ENCODE assay signal across 26 mouse cellular contexts in genomic region chr5:121423297-121423696, GRCm38 (mm10). TPM values are rescaled to one million over a fixed set of nuclear protein-coding genes. Genes with fewer than 3 reads are reported as not detected.
DNase-seq lines count a peak whose midpoint lies in the region; ATAC-seq and TF ChIP-seq lines count a peak whose summit lies in the region.
"Had no signal": no experiment of that assay in that cellular context is flagged by ENCODE, and none has a peak within 500 bp of the region (broad histone marks: within the 10 kb centered on the region; RNA-seq: fewer than 3 reads in every experiment).

No protein-coding gene starts in this region.

- no peak for ATAC-seq in liver, embryonic 12.5 days
- ATAC-seq in midbrain, embryonic 11.5 days (ENCODE audit: low FRiP score) = no peak
- ATAC-seq: CD4-positive, CD25-positive, alpha-beta regulatory T cell, adult 4 months; forebrain, postnatal 0 days; midbrain, embryonic 16.5 days had no signal

- H3K4me2 ChIP-seq in liver, embryonic 12.5 days = no peak overlapping the region
- no peak overlapping the region for H3K4me2 ChIP-seq in midbrain, embryonic 11.5 days
- H3K4me2 ChIP-seq: embryonic facial prominence, embryonic 13.5 days; heart, embryonic 12.5 days; hindbrain, embryonic 14.5 days; limb, embryonic 15.5 days; lung, embryonic 15.5 days had no signal

- TF ChIP-seq CTCF in layer of hippocampus, adult 2 months (conservative IDR thresholded peaks at IDR 0.05) = no peak

- no peak for DNase-seq in layer of hippocampus, adult 2 months (ENCODE audit: low spot score in 2 of 2)
- no peak for DNase-seq in layer of hippocampus, postnatal 14 days (ENCODE audit: low spot score in 2 of 2)
- peak; percentile 93 for DNase-seq in kidney, adult 9 months
- DNase-seq in kidney, postnatal 14 days = peak; percentile 83
- no peak for DNase-seq in right cerebral cortex, postnatal 36 days (ENCODE audit: low spot score in 2 of 2)
- DNase-seq in midbrain, embryonic 11.5 days (ENCODE audit: low spot score, missing footprints) = no peak
- DNase-seq: adrenal gland, postnatal 14 days; cerebellum, adult 11 months; cerebellum, adult 9-11 months; embryo, embryonic 11 days; forebrain, postnatal 0 days; heart, adult 2 months; right cerebral cortex, postnatal 4 days; thymus, adult 2 months; thymus, postnatal 36 days had no signal

- no peaks in the 10 kb centered on the region for H3K27me3 ChIP-seq in liver, embryonic 12.5 days (replicated peaks)
- no peaks in the 10 kb centered on the region for H3K27me3 ChIP-seq in midbrain, embryonic 11.5 days (ENCODE audit: control insufficient read depth, insufficient read depth, low read length)
- H3K27me3 ChIP-seq: embryonic facial prominence, embryonic 13.5 days; heart, embryonic 12.5 days; limb, embryonic 15.5 days; lung, embryonic 15.5 days had no signal

- H3K9me3 ChIP-seq in liver, embryonic 12.5 days (replicated peaks) = no peaks in the 10 kb centered on the region
- no peaks in the 10 kb centered on the region for H3K9me3 ChIP-seq in midbrain, embryonic 11.5 days (ENCODE audit: control insufficient read depth, low read length)
- H3K9me3 ChIP-seq: embryonic facial prominence, embryonic 13.5 days; forebrain, embryonic 10.5 days; heart, embryonic 12.5 days; limb, embryonic 15.5 days; lung, embryonic 15.5 days; midbrain, embryonic 10.5 days had no signal

- H3K9ac ChIP-seq in liver, embryonic 12.5 days = no peak overlapping the region
- no peak overlapping the region for H3K9ac ChIP-seq in midbrain, embryonic 11.5 days (ENCODE audit: low read length)
- H3K9ac ChIP-seq: forebrain, postnatal 0 days; heart, embryonic 12.5 days; hindbrain, embryonic 14.5 days; limb, embryonic 15.5 days; lung, embryonic 15.5 days had no signal

- no peaks in the 10 kb centered on the region for H3K4me1 ChIP-seq in liver, embryonic 12.5 days
- H3K4me1 ChIP-seq in midbrain, embryonic 11.5 days (ENCODE audit: control insufficient read depth, insufficient read depth, low read length) = no peaks in the 10 kb centered on the region
- H3K4me1 ChIP-seq: embryonic facial prominence, embryonic 13.5 days; forebrain, embryonic 10.5 days; heart, embryonic 12.5 days; limb, embryonic 15.5 days; lung, embryonic 15.5 days; midbrain, embryonic 10.5 days had no signal

- peak overlapping the region; percentile 32; the same call in 1 of the 2 replicates for H3K27ac ChIP-seq in layer of hippocampus, adult 2 months
- H3K27ac ChIP-seq in liver, embryonic 12.5 days = no peak overlapping the region
- no peak overlapping the region for H3K27ac ChIP-seq in midbrain, embryonic 11.5 days (ENCODE audit: low read depth, low read length)
- H3K27ac ChIP-seq: embryonic facial prominence, embryonic 13.5 days; forebrain, embryonic 10.5 days; heart, adult 2 months; hindbrain, embryonic 14.5 days; limb, embryonic 15.5 days; lung, embryonic 15.5 days; midbrain, embryonic 10.5 days; stomach, postnatal 0 days had no signal

- H3K4me3 ChIP-seq in layer of hippocampus, adult 2 months = no peak overlapping the region
- H3K4me3 ChIP-seq in liver, embryonic 12.5 days = no peak overlapping the region
- no peak overlapping the region for H3K4me3 ChIP-seq in midbrain, embryonic 11.5 days (ENCODE audit: low read depth, low read length)
- H3K4me3 ChIP-seq: embryonic facial prominence, embryonic 13.5 days; forebrain, embryonic 10.5 days; heart, adult 2 months; heart, embryonic 12.5 days; limb, embryonic 15.5 days; lung, embryonic 15.5 days; midbrain, embryonic 10.5 days had no signal

- H3K36me3 ChIP-seq in liver, embryonic 12.5 days = peaks cover 100% of the 10 kb centered on the region
- H3K36me3 ChIP-seq in midbrain, embryonic 11.5 days (ENCODE audit: control insufficient read depth, insufficient read depth, low read length) = peaks cover 40% of the 10 kb centered on the region

- 91% methylated on average over 10 of the region's 10 CpGs for WGBS in liver, embryonic 12.5 days (ENCODE audit: insufficient replicate concordance)
- 93% methylated on average over 10 of the region's 10 CpGs for WGBS in midbrain, embryonic 11.5 days

RNA-seq across cellular contexts. Expression of gene Naa25, which starts 25.6 kb away (rescaled TPM):
- 10 to 100 TPM; 37.2 to 40.9 TPM for total RNA-seq in layer of hippocampus, adult 2 months (2021)
- 10 to 100 TPM; 39.4 to 41.9 TPM for total RNA-seq in layer of hippocampus, postnatal 14 days (2021)
- 41.2 and 42.7 TPM in 2 replicates for polyA plus RNA-seq in liver, embryonic 12.5 days (2016; fragmentation: Nextera tagmentation; extraction: Ambion mirVana)
- 46.9 and 51.7 TPM in 2 replicates for polyA plus RNA-seq in midbrain, embryonic 11.5 days (2014; fragmentation: Nextera tagmentation; extraction: Ambion mirVana)

RNA-seq across cellular contexts. Expression of gene Tmem116, which starts 28.4 kb away (rescaled TPM):
- 1 to 10 TPM; 7.7 to 8.6 TPM for total RNA-seq in layer of hippocampus, adult 2 months (2021)
- 10 to 100 TPM in 1 of 2 experiments, 1 to 10 TPM in 1; 5.7 to 11.3 TPM for total RNA-seq in layer of hippocampus, postnatal 14 days (2021)
- 0.64 and 0.74 TPM in 2 replicates for polyA plus RNA-seq in liver, embryonic 12.5 days (2016; fragmentation: Nextera tagmentation; extraction: Ambion mirVana)
- polyA plus RNA-seq in midbrain, embryonic 11.5 days (2014; fragmentation: Nextera tagmentation; extraction: Ambion mirVana) = 0.66 and 1.1 TPM in 2 replicates

RNA-seq across cellular contexts. Expression of gene Erp29, which starts 29.0 kb away (rescaled TPM):
- total RNA-seq in layer of hippocampus, adult 2 months (2021) = 100 to 1,000 TPM; 127 to 144 TPM
- total RNA-seq in layer of hippocampus, postnatal 14 days (2021) = 100 to 1,000 TPM; 152 to 155 TPM
- polyA plus RNA-seq in liver, embryonic 12.5 days (2016; fragmentation: Nextera tagmentation; extraction: Ambion mirVana) = 103 TPM in 2 replicates
- 112 and 122 TPM in 2 replicates for polyA plus RNA-seq in midbrain, embryonic 11.5 days (2014; fragmentation: Nextera tagmentation; extraction: Ambion mirVana)

RNA-seq across cellular contexts. Expression of gene Trafd1, which starts 37.9 kb away (rescaled TPM):
- total RNA-seq in layer of hippocampus, adult 2 months (2021) = 10 to 100 TPM; 79.8 to 82.8 TPM
- 10 to 100 TPM; 81.9 to 84.2 TPM for total RNA-seq in layer of hippocampus, postnatal 14 days (2021)
- polyA plus RNA-seq in liver, embryonic 12.5 days (2016; fragmentation: Nextera tagmentation; extraction: Ambion mirVana) = 23.7 and 25.7 TPM in 2 replicates
- polyA plus RNA-seq in midbrain, embryonic 11.5 days (2014; fragmentation: Nextera tagmentation; extraction: Ambion mirVana) = 84.0 and 87.5 TPM in 2 replicates

Comparison
In these comparisons a context has a peak if more than half of its experiments do, and no peak if none do; other contexts are left out.
1. DNase-seq: peak in kidney, adult 9 months (single experiment) and kidney, postnatal 14 days (single experiment); none in layer of hippocampus, adult 2 months (0 of 2), layer of hippocampus, postnatal 14 days (0 of 2), right cerebral cortex, postnatal 36 days (0 of 2) and midbrain, embryonic 11.5 days (single experiment).